ENCODE assay signal across 9 mouse cellular contexts in the genomic region with DNA sequence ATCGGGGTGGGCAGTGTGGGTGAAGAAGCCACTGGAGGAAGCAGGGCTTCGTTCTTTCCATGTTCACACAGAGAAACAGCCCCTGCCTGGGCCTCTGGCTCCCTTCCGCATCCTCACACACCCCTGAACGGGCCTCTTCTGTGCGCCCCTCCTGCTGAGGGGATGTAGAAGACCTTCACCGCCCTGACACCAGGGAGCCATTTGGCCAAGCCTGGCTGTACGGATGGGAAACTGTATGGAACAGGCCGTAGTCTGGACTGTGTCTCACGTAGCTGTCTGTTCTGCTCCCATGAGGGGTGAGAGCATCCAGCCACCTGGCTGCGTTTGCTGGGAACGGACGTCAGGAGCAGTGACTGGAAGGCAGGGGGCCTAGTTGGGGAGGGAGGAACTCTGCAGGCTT. TPM values are rescaled to one million over a fixed set of nuclear protein-coding genes. Genes with fewer than 3 reads are reported as not detected.
A peak's percentile ranks its signal among the peaks of the same experiment; 100 is the strongest.
DNase-seq lines count a peak whose midpoint lies in the region; ATAC-seq lines count a peak whose summit lies in the region.
"Had no signal": no experiment of that assay in that cellular context is flagged by ENCODE, and none has a peak within 500 bp of the region (broad histone marks: within the 10 kb centered on the region; RNA-seq: fewer than 3 reads in every experiment).

No protein-coding gene starts in this region.

- 23% methylated on average over 12 of the region's 12 CpGs for WGBS in midbrain, embryonic 10.5 days
- WGBS in midbrain, embryonic 15.5 days, result 29% methylated on average over 12 of the region's 12 CpGs
- 13% methylated on average over 12 of the region's 12 CpGs for WGBS in limb, embryonic 13.5 days
- WGBS in stomach, embryonic 16.5 days, result 17% methylated on average over 12 of the region's 12 CpGs

- H3K36me3 ChIP-seq in midbrain, embryonic 10.5 days, result no peaks in the 10 kb centered on the region
- no peaks in the 10 kb centered on the region for H3K36me3 ChIP-seq in midbrain, embryonic 15.5 days (replicated peaks)
- H3K36me3 ChIP-seq in limb, embryonic 13.5 days, result no peaks in the 10 kb centered on the region
- no peaks in the 10 kb centered on the region for H3K36me3 ChIP-seq in stomach, embryonic 16.5 days (ENCODE audit: control insufficient read depth, insufficient read depth, low read length)

- peak overlapping the region; percentile 75 for H3K27ac ChIP-seq in midbrain, embryonic 10.5 days (replicated peaks)
- H3K27ac ChIP-seq in midbrain, embryonic 15.5 days, result no peak overlapping the region
- H3K27ac ChIP-seq in limb, embryonic 13.5 days, result peak overlapping the region; percentile 88
- H3K27ac ChIP-seq in stomach, embryonic 16.5 days (ENCODE audit: low read length), result peak overlapping the region; percentile 87

- intact Hi-C loops in gastrocnemius, postnatal 14 days (cut with DNase I; ENCODE audit: low total_unique reads), result loop anchor here (5.0 kb wide), 2 partner anchors 520 to 935 kb away; no protein-coding TSS in a partner anchor
- intact Hi-C loops in gastrocnemius, postnatal 36 days (cut with DNase I), result loop anchor here (5.0 to 10.0 kb wide), 2 partner anchors 170 to 258 kb away; no protein-coding TSS in a partner anchor

- ATAC-seq in midbrain, embryonic 15.5 days (replicated peaks), result no peak
- peak; percentile 54 for ATAC-seq in limb, embryonic 13.5 days (ENCODE audit: low FRiP score, low read depth)
- ATAC-seq in stomach, embryonic 16.5 days (ENCODE audit: insufficient read depth, low FRiP score), result peak; percentile 80

- H3K9me3 ChIP-seq in midbrain, embryonic 10.5 days (replicated peaks), result no peaks in the 10 kb centered on the region
- no peaks in the 10 kb centered on the region for H3K9me3 ChIP-seq in midbrain, embryonic 15.5 days
- no peaks in the 10 kb centered on the region for H3K9me3 ChIP-seq in limb, embryonic 13.5 days
- H3K9me3 ChIP-seq in stomach, embryonic 16.5 days (replicated peaks; ENCODE audit: control insufficient read depth, low read length), result no peaks in the 10 kb centered on the region

- H3K27me3 ChIP-seq in midbrain, embryonic 10.5 days (ENCODE audit: low read depth, poor library complexity, severe bottlenecking), result peaks cover 87% of the 10 kb centered on the region
- H3K27me3 ChIP-seq in midbrain, embryonic 15.5 days (replicated peaks), result peaks cover 42% of the 10 kb centered on the region
- no peaks in the 10 kb centered on the region for H3K27me3 ChIP-seq in limb, embryonic 13.5 days
- H3K27me3 ChIP-seq in stomach, embryonic 16.5 days (ENCODE audit: control insufficient read depth, insufficient read depth, low read length), result no peaks in the 10 kb centered on the region

- 0 out of 2 replicates have a peak overlapping the region, but pooled peaks have one; percentile 11 for H3K4me3 ChIP-seq in midbrain, embryonic 10.5 days
- H3K4me3 ChIP-seq in midbrain, embryonic 15.5 days, result no peak overlapping the region
- no peak overlapping the region for H3K4me3 ChIP-seq in limb, embryonic 13.5 days
- no peak overlapping the region for H3K4me3 ChIP-seq in stomach, embryonic 16.5 days (replicated peaks; ENCODE audit: low read length)

- peak; percentile 40 for DNase-seq in gastrocnemius, postnatal 14 days
- no peak for DNase-seq in gastrocnemius, postnatal 36 days
- DNase-seq in midbrain, embryonic 10.5 days (ENCODE audit: low spot score), result no peak
- DNase-seq in layer of hippocampus, postnatal 10 days (ENCODE audit: low spot score in 2 of 2), result no peak
- DNase-seq in cerebellum, adult 11-12 months, result no peak
- DNase-seq: cerebellum, adult 8-10 months had no signal

- H3K9ac ChIP-seq in midbrain, embryonic 15.5 days, result no peak overlapping the region
- H3K9ac ChIP-seq in limb, embryonic 13.5 days, result peak overlapping the region; percentile 31
- H3K9ac ChIP-seq in stomach, embryonic 16.5 days (ENCODE audit: low read length), result peak overlapping the region; percentile 60

- H3K4me1 ChIP-seq in midbrain, embryonic 10.5 days, result peaks cover 54% of the 10 kb centered on the region
- H3K4me1 ChIP-seq in midbrain, embryonic 15.5 days, result peaks cover 33% of the 10 kb centered on the region
- peaks cover 67% of the 10 kb centered on the region for H3K4me1 ChIP-seq in limb, embryonic 13.5 days
- H3K4me1 ChIP-seq in stomach, embryonic 16.5 days (ENCODE audit: control insufficient read depth, insufficient read depth, low read length), result peaks cover 59% of the 10 kb centered on the region

- H3K4me2 ChIP-seq in midbrain, embryonic 15.5 days, result no peak overlapping the region
- peak overlapping the region; percentile 46 for H3K4me2 ChIP-seq in limb, embryonic 13.5 days (replicated peaks)
- H3K4me2 ChIP-seq in stomach, embryonic 16.5 days (ENCODE audit: low read depth, low read length), result peak overlapping the region; percentile 30; the same call in 1 of the 2 replicates

RNA-seq across cellular contexts. Expression of a gene that starts 15.8 kb away (rescaled TPM):
- total RNA-seq in gastrocnemius, postnatal 14 days (2021), result 100 to 1,000 TPM; 213 to 272 TPM
- 1 to 10 TPM; 3.6 to 5.8 TPM for total RNA-seq in gastrocnemius, postnatal 36 days (2021)
- polyA plus RNA-seq in midbrain, embryonic 10.5 days (2016; fragmentation: Nextera tagmentation; extraction: Ambion mirVana), result 107 and 118 TPM in 2 replicates
- polyA plus RNA-seq in midbrain, embryonic 15.5 days (2015; fragmentation: Nextera tagmentation; extraction: Ambion mirVana), result 70.6 and 76.0 TPM in 2 replicates
- polyA plus RNA-seq in limb, embryonic 13.5 days (2015; fragmentation: Nextera tagmentation; extraction: Ambion mirVana), result 367 and 395 TPM in 2 replicates
- 449 and 542 TPM in 2 replicates for polyA plus RNA-seq in stomach, embryonic 16.5 days (2015; fragmentation: Nextera tagmentation; extraction: Ambion mirVana)
- 1 to 10 TPM in 1 of 2 experiments, under 1 TPM in 1; 0.73 to 1.2 TPM for total RNA-seq in layer of hippocampus, postnatal 10 days (2021)
